Mouse (Mus musculus): ENCODE measurements at regions not wholly inside any gene's neighbourhood (a gene's known extent, or its start where the extent isn't known, plus 50 kb on each side); places are given as distances from the start of the nearest gene placed in this dataset.

DNA sequence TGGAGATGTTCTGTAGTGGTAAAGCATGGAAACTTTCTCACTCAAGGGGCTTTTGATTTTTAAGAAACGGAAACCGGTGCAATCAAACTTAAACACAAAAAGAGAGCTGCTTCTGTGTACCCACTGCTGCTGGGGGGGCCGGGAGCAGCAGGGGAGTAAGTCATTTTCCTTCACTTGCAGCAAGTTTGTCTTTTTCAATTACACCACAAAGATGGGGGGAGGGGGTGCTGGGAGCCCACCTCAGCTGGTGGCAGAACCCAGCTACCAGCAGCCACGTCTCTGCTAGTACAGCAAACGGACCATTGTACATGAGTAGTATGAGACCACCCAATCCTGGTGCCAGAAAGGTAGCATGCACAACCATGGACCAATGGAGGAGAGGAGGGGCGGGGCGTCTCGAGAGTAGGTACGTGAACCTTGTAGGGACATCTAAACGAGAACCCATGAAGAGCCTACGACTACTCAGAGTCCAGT lies 211.7 kb upstream of the Amigo2 start:
- no peak for TF ChIP-seq CTCF (IDR thresholded peaks at IDR 0.05; ENCODE audit: extremely low read depth, insufficient read depth, insufficient read length, insufficient replicate concordance)
- TF ChIP-seq POLR2A (IDR thresholded peaks at IDR 0.05; ENCODE audit: low read depth, low read length), result peak; percentile 27
